Mouse (Mus musculus): ENCODE measurements at regions not wholly inside any gene's neighbourhood (a gene's known extent, or its start where the extent isn't known, plus 50 kb on each side); places are given as distances from the start of the nearest gene placed in this dataset.

DNA sequence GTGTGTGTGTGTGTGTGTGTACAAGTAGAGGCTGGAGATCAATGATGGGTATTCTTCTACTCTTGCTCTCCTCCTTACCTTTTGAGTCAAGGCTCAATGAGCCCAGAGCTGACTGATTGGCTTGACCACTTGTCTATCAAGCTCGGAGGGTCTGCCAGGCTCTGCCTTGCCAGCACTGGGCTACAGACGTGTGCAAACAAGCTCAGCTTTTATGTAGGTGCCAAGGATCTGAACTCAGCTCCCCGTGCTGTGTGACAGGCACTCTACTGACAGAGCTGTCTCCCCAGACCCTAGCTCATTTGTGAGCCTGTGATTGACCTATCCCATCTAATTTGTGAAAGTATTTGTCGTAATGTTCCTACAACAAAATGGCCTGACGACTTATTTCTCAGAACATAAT lies 54.2 kb upstream of the Cdc42bpa start:
- DNase-seq (ENCODE audit: inconsistent age in 2 of 2, low spot score in 1 of 2) = peak in 1 of 2 experiments; percentile 13

DNA sequence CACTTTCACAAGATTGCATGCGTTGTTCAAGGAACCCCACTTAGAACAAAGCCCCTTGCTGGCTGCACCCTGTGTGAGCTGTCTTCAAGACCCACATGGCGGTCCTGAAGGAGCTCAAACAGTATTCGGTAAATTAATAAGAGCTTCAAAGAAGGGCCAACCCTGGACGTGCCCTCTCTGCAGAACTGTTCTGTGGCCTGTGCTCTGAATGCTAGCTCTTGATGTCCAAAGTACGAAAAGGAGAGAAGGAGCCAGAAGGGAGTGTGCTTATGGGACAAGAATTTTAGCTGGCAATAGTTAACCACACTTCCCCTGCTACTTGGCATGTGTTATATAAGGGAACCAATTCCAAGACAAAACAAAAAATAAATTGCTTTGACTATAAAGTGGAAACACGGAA lies 67.6 kb upstream of the Cdc42bpa start:
- DNase-seq (ENCODE audit: inconsistent age in 2 of 2, low spot score in 1 of 2) = peak in 1 of 2 experiments; percentile 14

DNA sequence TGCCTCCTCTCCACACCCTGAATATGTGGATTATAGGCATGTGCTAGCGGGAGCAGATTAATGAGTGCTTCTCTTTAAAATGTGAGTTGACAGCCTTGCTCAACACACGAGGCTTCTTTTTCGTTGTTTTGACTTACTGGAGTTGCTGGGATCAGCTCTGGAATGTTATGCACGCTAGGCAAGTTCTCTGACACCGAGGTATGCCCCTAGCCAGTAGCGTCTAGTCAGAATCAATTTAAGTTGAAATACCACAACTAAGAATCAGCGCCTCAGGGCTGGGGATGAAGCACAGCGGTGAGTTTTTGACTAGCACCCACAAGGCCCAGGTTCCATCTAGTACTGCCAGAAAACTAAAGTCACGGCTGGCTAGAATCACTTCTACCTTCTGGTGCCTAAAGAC lies 72.4 kb upstream of the Cdc42bpa start:
- peak in 1 of 2 experiments; percentile 13 for DNase-seq (ENCODE audit: inconsistent age in 2 of 2, low spot score in 1 of 2)

DNA sequence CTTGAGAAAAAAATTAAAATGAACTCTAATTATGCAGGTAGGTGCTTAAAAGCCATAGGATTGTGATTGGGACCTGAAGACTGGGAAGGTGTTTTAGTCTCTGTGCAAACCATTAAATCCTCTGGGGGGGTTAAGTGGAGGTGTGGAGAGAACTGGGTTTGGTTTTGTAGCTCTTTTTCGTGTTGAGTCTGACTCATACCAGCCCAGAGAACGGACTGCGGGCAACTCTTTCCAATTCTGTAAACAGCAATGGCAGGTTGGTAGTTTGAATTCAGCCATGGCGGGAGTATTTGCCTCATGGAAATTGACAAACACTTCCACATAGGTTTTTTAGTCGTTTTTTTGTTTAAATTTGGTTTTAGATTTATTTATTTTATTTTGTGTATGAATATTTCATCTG lies 77.7 kb upstream of the Ahctf1 start:
- no peak for DNase-seq (ENCODE audit: inconsistent age in 2 of 2, low spot score in 1 of 2)

DNA sequence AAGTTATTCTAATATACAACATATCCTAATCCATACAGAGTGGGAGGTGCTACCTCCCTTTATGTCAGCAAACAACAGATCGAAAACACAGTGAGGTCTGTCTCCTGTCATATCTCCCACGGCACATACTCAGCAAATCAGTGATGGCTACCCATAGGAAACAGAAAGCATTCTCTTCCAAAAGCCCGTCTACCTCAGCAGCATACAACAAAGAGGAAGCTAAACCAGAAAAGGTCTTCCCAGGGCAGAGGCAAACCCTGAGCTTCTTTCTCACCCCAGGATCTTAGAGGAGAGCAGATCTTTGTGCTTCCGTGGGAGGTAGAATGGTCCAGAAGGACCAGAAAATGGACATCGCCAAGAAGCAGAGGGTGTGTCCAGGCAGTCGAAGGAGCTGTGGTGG lies 74.4 kb upstream of the Ahctf1 start:
- no peak for DNase-seq (ENCODE audit: inconsistent age in 2 of 2, low spot score in 1 of 2)

DNA sequence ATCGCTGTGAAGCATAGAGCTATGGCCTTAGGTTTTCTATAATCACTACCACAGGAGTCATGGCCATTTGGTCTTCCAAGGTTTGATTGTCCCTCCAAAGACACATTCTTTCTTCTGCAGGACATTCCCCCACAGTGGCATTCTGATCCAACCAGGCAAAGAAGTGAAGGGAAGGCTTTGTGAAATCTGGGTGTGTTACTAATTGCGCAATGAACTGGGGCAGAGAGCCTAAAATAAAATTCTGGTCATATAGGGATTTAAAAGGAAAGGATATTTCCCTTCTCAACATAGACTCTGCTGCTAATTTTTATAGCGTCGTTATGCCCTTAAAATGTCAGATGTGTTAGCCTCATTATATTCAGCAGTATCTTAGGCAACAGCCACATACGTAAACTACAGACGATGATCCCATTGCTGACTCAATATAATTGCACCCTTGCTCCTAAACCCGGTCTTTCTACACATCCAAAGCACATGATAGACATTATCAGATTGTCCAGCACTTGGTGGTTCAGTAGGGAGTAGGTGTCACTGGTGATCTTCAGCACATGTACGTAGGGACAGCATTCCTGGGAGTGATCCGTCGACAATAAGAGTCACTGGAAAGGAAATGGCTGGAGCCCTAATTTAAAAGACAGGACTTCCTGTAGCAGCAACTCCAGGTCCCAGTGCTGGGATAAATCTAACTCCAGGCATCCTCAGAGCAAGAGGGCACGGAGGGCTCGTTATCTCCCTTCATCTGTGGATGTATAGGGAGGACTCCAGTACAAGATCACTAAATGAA lies 70.5 kb upstream of the Ahctf1 start:
- DNase-seq (ENCODE audit: inconsistent age in 2 of 2, low spot score in 1 of 2) = no peak

DNA sequence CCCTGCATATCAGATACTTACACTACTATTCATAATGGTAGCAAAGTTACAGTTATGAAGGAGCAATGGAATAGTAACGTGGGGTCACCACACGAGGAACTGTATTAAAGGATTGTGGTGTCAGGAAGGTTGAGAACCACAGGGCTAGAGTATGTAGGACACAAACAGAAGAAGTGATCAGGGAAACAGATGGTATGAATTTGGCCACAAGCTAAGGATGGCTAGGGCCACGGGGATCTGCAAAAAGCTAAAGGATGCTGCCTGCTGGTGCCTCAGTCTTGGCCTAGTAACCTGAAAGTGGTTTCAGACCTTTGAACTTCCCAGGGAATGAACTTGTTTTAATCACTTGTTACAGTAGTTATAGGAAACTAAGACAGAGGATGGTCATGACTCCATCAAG lies 68.5 kb upstream of the Ahctf1 start:
- DNase-seq (ENCODE audit: inconsistent age in 2 of 2, low spot score in 1 of 2) = no peak

DNA sequence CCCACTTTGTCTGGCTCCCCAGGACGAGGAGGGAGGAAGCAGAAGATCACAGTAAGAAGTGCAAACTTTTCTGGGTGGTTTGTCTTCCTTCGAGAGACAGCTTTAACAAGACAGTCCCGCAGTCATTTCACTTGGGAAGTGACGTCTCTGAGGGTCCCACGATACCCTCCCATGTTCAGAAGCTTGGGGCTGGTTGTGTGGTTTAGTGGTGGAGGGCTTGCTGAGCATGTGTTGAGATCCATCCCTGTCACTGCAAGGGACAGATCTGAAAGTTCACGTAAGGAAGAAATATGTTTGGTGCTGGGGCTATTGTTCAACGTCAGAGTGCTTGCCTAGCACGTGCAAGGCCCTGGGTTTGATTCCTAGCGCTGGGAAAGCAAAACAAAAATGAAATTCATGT lies 65.2 kb upstream of the Ahctf1 start:
- DNase-seq (ENCODE audit: inconsistent age in 2 of 2, low spot score in 1 of 2) = no peak

DNA sequence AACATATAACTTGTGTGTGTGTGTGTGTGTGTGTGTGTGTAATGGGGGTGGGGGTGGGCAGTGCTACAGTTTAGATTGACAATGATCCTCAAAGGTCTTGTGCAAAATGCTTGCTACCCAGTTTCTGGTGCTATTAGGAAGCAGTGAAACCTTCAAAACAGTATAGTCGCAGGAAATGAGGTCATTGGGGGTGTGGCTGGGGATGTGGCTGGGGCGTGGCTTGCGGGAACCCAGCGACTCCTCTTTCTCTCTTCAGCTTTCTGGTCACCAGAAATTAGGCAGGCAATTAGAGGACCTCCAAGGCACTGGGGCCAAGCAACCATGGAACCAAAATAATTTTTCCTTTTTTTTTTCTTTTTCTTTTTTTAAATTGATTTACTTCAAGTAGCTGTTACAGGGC lies 64.0 kb upstream of the Ahctf1 start:
- no peak for DNase-seq (ENCODE audit: inconsistent age in 2 of 2, low spot score in 1 of 2)

DNA sequence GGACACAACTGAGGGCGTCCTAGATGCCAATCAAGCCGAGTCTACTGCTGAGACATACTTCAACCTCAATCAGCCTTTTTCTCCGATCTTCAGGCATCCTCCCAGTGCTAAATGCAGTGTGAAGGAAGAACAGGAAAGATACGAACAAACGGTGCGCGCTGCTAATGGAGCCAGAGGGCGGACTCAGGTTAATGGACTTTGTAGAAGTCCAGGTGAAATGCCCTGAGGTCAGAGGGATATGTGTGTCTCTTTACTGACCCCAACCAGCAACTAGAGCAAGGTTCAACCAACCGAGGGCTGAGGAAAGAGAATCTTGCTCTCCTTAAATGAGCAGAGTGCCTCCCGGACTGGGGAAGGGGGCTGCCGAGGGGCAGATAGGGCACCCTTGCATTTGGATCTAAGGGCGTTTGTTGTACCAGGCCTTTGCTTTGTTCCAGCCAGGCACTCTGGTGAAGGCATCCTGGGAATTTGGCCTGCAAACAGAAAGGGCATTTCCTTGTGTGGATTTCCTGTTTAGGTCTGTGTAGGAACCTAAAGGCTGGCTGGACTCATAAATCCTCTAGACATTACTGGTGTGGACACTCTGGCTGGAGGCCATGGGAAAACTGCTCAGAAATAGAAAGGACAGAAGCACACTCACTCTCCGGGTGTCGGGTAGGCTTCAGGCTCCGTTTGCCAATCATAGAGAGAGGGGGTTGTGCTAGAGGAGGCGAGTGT lies 62.7 kb upstream of the Ahctf1 start:
- DNase-seq (ENCODE audit: inconsistent age in 2 of 2, low spot score in 1 of 2) = peak; percentile 65 to 80

DNA sequence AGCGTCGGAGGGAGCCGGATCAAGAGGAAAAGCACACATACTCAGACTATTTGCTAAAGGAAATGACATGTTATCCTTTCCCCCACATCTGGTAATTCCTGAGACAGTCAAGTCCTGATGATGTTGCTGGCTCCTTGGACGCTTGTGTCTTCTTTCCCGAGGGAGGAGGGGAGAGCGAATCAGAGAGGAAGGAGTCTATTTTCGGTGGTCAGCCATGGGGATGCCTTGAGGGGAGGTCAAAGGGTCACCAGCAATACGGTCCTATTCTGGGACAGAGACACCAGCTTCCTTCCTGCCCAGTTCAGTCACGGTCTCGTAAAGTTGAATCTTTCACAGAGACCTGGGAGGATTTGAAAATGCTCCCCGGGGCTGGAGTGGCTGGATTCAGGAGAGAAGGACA lies 62.1 kb upstream of the Ahctf1 start:
- peak; percentile 53 to 66 for DNase-seq (ENCODE audit: inconsistent age in 2 of 2, low spot score in 1 of 2)

DNA sequence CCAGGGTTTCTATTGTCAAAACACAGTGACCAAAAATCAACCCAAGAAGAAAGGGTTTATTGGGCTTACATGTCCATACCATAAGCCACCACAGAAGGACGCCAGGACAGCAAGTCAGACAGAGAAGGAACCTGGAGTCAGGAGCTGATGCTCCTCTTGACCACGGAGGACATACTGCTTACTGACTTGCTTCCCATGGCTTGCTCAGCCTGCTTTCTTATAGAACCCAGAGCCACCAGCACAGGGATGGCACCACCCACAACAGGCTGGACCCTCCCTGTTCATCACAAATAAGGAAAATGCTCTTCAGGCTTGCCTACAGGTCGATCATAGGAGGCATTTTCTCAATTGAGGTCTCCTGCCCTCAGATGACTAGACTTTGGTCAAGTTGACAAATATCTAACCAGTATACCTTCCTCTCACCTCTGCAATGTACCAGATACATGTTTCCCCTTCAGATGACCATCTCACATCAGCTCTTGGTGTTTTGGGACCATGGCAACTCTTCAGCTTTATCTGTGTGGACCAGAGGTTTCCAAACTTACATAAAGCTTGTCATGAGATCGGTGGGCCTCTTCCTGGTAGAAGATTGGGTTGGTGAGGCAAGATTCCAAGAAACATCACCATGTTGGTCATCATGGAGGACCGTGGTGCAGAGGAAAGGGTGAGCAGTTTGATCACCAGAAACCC lies 61.2 kb upstream of the Ahctf1 start:
- no peak for DNase-seq (ENCODE audit: inconsistent age in 2 of 2, low spot score in 1 of 2)

DNA sequence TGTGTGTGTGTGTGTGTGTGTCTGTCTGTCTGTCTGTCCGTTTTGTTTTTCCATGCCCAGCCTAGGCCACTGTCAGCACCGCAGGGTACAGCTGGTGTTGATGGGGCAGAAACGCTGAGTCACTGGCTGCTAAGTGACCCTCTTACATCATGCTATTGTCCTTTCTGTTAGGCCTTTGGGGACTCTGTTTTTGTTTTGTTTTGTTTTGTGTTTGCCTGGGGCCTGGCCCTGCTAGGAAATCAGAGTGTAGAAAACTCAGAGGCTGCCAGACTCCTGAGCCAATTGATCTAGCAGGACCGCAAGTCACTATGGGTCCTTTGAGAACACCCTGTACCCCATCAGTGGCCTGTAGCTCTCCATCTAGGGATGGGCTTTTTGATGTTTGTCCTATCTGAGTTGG lies 59.9 kb upstream of the Ahctf1 start:
- peak; percentile 46 to 62 for DNase-seq (ENCODE audit: inconsistent age in 2 of 2, low spot score in 1 of 2)

DNA sequence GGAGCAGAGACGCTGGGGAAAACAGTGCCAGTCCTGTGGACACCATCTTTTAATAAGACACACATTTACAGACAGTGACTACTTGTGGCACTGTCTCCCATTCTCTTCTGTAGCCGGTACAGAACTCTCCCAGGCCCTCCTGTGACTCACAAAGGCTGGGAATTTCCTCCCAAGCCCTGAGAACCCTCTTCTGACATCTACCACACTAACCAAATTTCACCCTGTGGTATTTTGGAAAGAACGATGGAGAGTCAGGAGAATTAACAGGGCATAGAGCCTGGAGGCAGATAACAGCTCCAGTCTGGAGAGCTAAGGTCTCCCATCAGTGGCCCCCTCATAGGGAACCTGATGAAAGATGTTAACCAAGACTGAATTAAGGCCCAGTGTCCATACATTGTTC lies 59.5 kb upstream of the Ahctf1 start:
- DNase-seq (ENCODE audit: inconsistent age in 2 of 2, low spot score in 1 of 2) = no peak

DNA sequence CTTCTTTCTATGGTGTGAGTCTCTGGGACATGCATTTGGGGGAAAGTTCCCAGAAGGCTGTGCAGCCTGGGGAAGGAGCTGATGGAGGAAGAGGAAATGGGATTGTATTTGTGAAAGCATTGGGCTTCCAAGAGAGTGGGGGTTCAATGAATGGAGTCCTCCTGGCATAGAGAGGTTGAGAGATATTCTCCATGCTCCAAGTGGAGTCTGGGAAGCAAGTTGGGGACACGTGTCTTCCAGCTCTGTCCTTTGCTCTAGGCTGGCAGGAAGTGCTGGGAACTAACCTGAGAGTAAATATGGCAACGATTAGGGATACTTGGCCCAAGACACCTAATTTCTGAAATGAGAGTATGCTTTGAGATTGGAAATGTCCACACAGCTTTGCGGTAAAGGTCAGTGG lies 58.3 kb upstream of the Ahctf1 start:
- DNase-seq (ENCODE audit: inconsistent age in 2 of 2, low spot score in 1 of 2) = no peak

DNA sequence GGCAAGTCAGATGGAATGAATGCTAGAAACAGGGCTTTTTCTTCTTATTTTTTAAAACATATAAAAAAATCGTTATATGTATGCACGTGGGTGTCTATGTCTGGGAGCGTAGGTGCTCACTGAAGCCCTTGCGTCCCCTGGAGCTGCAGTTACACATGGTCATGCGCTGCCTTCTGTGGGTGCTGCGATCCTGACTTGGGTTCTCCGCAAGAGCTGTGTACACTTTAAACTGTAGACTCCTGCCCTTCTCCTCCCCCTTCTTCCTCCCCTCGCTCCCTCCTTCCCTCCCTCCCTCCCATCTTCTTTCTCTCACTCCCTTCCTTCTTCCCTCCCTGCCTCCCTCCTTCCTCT lies 56.0 kb upstream of the Ahctf1 start:
- DNase-seq (ENCODE audit: inconsistent age in 2 of 2, low spot score in 1 of 2) = no peak

DNA sequence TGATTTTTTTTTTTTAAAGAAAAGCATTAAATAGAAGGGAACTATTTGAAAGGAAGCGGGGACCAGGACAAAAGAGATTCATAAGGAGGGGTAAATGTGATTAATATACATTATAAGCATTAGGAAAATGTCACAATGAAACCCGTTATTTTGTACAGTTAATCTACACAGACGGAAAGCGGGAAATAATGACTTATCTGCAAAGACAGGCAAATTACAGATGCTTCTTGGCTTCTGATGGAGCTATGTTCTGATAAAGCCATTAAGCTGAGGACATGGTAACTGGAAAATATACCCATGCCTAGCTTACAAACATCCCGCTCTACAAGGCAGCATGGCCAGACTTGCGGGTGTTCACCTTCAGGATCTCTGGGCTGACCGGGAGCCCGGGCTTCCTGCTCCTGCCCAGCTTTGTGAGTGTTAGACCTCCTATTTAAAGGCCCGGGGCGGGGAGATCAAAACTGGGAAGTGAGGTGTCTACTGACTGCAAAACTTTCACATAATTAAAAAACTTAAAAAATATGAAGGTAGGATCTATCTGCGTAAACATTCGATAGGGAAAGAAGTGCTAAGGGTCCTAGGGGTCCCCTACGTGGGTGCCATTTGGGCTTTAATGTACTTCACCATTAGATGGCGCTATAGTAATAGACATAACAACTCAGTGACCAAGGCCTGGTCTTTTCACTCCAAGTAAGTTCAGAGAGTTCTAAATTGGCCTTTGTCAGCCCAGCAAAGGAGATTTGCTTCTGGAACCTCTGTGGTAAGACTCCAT lies 55.5 kb upstream of the Ahctf1 start:
- peak in 1 of 2 experiments; percentile 82 for DNase-seq (ENCODE audit: inconsistent age in 2 of 2, low spot score in 1 of 2)

DNA sequence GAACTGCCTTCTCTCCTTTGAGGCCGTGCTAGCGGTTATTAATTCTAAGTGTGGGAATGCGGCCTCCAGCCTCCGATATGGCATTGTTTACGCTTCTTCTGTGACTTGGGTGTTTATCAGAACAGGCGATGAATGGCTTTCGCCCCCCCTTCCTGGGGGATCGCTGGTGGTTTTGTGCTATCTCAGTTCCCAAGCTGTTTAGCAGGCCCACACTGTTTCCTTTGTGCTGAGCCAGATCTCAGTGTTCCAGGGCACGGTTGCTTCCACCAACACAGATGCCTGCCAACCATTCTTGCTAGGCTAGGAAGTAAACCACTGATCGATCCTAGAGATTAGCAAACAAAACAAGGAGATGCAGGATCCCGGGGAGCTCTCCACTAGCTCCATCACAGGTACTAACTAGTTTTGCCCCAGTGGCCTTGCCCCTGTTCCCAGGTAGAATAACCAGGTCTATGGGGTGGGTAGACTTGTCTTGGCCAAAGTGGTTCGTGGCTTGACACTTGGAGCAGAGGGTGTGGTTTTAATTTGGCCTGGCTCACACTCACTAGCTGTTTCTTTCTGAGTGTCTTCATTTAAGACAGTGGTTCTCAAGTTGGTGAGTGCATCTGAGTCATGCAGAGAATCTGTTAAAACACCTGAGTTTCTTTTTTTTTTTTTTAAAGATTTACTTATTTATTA lies 50.9 kb upstream of the Ahctf1 start:
- no peak for DNase-seq (ENCODE audit: inconsistent age in 2 of 2, low spot score in 1 of 2)
